Mouse (Mus musculus) splenic B cell, adult 2 months (primary cell): ENCODE data around the gene CT030661.1.
"Not testable (repeated sequence)": the region's sequence is repeated elsewhere in the genome, so short reads cannot be mapped to it uniquely, and the experiment has no call there.

Experiments
- DNase-seq: peaks from one replicate; pipeline ENCODE4 v3.0.0-alpha.2; 2011; ENCODE audit warnings: low read depth, low spot score
- H3K27me3 ChIP-seq: 2 replicates; pipeline ENCODE4 v1.6.1; 2012; ENCODE audit warnings: mild to moderate bottlenecking, low read length, moderate library complexity, mixed read lengths; ENCODE audit not compliant: control insufficient read depth, poor library complexity, insufficient read depth, severe bottlenecking
- H3K36me3 ChIP-seq: 2 replicates; pipeline ENCODE4 v1.6.1; 2012; ENCODE audit warnings: mild to moderate bottlenecking, low read length, moderate library complexity, mixed read lengths; ENCODE audit not compliant: control insufficient read depth, poor library complexity, insufficient read depth, severe bottlenecking

The CT030661.1 gene

DNA sequence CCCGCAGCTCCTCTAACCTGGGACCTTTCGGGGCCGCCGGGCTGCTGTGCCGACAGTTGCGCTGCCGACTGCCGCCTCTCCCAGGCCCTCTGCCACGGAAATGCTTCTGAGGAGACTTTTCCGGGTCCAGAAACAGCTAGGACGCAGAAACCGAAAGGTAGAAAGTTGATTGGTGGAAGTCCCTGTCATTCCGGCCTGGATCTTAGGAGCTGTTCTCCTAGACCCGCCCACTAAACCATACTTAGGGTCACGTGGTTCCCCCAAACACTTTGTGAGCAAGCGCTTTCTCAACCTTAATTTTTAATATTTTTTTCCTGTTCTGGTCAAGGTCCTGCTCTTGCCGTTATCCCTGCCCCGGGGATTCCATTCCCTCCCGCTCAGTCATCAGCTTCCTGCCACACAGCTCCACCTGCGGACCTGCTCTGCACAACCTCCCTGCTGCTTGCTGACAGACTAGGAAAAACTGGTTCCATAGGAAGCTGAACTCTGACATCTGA lies at the start of gene CT030661.1:
CT030661.1 (minus strand) TSS at position 108 of the 497 bp plus-strand sequence.
- H3K36me3 ChIP-seq, H3K27me3 ChIP-seq: not testable (repeated sequence)
- DNase-seq, result peak; percentile 86

- no peaks in the 10 kb centered on the region for H3K36me3 ChIP-seq
- no peak for DNase-seq
- no peaks in the 10 kb centered on the region for H3K27me3 ChIP-seq
Measured at GRCm38 (mm10) chr17:22363895-22364294, 49.3 kb upstream of the CT030661.1 start.

- DNase-seq, result peak; percentile 59
- not testable (repeated sequence) for H3K36me3 ChIP-seq, H3K27me3 ChIP-seq
Measured at GRCm38 (mm10) chr17:22361101-22361781, 46.6 kb upstream of the CT030661.1 start, which contains the start of the genes Zfp944 and Zfp758. Zfp944 (minus strand) TSS chr17:22361400. Zfp758 (plus strand) TSS chr17:22361453.

GRCm38 (mm10) chr17:22360572-22360971 lies 45.9 kb upstream of the CT030661.1 start:
- DNase-seq, result peak; percentile 29
- H3K36me3 ChIP-seq, result peaks cover 2% of the 10 kb centered on the region; the same call in 1 of the 2 replicates
- no peaks in the 10 kb centered on the region for H3K27me3 ChIP-seq

GRCm38 (mm10) chr17:22352794-22353193 lies 38.2 kb upstream of the CT030661.1 start:
- Histone ChIP-seq H3K27me3 (no peaks in the 10 kb centered on the region), H3K36me3 (peaks cover 3% of the 10 kb centered on the region; the same call in 1 of the 2 replicates)
- peak; percentile 78 for DNase-seq

DNA sequence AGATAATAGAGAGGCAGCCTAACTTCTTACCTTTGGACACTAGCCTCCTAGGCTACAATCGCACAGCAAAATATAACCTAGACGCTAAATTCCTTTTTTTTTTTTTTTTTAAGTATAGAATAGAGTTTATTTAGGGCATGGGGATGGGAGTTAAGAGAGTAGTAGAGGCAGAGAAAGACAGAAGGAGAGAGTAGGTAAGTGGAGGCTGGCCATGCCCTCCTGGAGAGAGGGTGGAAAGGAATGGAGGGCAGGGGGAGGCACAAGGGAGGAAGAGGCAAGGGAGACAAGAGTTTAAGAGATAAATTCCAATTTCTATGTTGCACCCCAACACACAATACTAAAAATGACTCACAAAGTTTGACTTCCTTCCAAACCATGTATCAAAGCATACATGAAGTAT lies 610 bp upstream of the CT030661.1 start:
- H3K27me3 ChIP-seq, DNase-seq, H3K36me3 ChIP-seq: not testable (repeated sequence)

DNA sequence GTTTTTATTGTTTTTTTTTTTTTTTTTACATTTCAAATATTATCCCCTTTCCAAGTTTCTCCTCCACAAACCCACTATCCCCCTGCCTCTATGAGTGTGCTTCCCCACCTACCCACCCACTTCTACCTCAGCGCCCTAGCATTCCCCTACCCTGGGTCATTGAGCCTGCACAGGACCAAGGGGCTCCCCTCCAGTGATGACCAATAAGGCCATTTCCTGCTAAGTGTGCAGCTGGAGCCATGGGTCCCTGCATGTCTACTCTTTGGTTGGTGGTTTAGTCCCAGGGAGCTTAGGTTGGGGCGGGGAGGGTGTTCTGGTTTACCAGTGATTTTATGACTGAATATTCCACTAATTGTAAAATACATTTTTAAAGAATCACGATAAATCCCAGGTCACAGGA lies 418 bp downstream of the CT030661.1 start:
- H3K36me3 ChIP-seq, H3K27me3 ChIP-seq, DNase-seq: not testable (repeated sequence)
